8 mouse cellular contexts compared by ENCODE assay signal in genomic region chr4:126296617-126297101, GRCm38 (mm10). TPM values are rescaled to one million over a fixed set of nuclear protein-coding genes. Genes with fewer than 3 reads are reported as not detected.
DNase-seq lines count a peak whose midpoint lies in the region; ATAC-seq and TF ChIP-seq lines count a peak whose summit lies in the region.
"Had no signal": no experiment of that assay in that cellular context is flagged by ENCODE, and none has a peak within 500 bp of the region (broad histone marks: within the 10 kb centered on the region; RNA-seq: fewer than 3 reads in every experiment).

No protein-coding gene starts in this region.

- DNase-seq in MN1 (ENCODE audit: low spot score), result peak; percentile 56
- DNase-seq in brain, embryonic 14.5 days (ENCODE audit: low read depth), result peak; percentile 58
- peak; percentile 61 for DNase-seq in heart, postnatal 25 days (ENCODE audit: low spot score)
- DNase-seq in kidney, postnatal 4 days, result peak; percentile 82 to 88

- H3K4me1 ChIP-seq in forebrain, embryonic 13.5 days, result peaks cover 22% of the 10 kb centered on the region
- H3K4me1 ChIP-seq in small intestine, adult 2 months (ENCODE audit: control insufficient read depth, insufficient read depth, insufficient read length, low read length), result peaks cover 14% of the 10 kb centered on the region

- peaks cover 75% of the 10 kb centered on the region for H3K27me3 ChIP-seq in forebrain, embryonic 13.5 days
- peaks cover 16% of the 10 kb centered on the region for H3K27me3 ChIP-seq in small intestine, adult 2 months (ENCODE audit: control insufficient read depth, insufficient read depth, low read length)

- intact Hi-C loops in heart, postnatal 25 days (cut with DNase I), result no loop called here

- no peak for TF ChIP-seq CTCF in brain, embryonic 14.5 days (IDR thresholded peaks at IDR 0.05; ENCODE audit: borderline replicate concordance, extremely low read depth, insufficient read depth, insufficient read length)
- TF ChIP-seq CTCF in small intestine, adult 2 months (IDR thresholded peaks at IDR 0.05; ENCODE audit: extremely low read depth, insufficient read length, insufficient replicate concordance, low read depth, low read length), result no peak

- H3K4me2 ChIP-seq in forebrain, embryonic 13.5 days, result peak overlapping the region; percentile 66

- peak overlapping the region; percentile 60 for H3K9ac ChIP-seq in forebrain, embryonic 13.5 days

- no peak overlapping the region for H3K27ac ChIP-seq in forebrain, embryonic 13.5 days
- H3K27ac ChIP-seq in small intestine, adult 2 months (ENCODE audit: insufficient read depth, low read depth, low read length), result no peak overlapping the region

- H3K36me3 ChIP-seq in forebrain, embryonic 13.5 days (ENCODE audit: poor library complexity, severe bottlenecking), result no peaks in the 10 kb centered on the region
- H3K36me3 ChIP-seq in small intestine, adult 2 months (ENCODE audit: control insufficient read depth, insufficient read depth, low read length), result no peaks in the 10 kb centered on the region

- peak overlapping the region; percentile 33 for H3K4me3 ChIP-seq in forebrain, embryonic 13.5 days
- H3K4me3 ChIP-seq in small intestine, adult 2 months (ENCODE audit: low read depth, low read length), result peak overlapping the region; percentile 41
- H3K4me3 ChIP-seq: erythroblast, embryonic 14.5 days had no signal

- no peaks in the 10 kb centered on the region for H3K9me3 ChIP-seq in forebrain, embryonic 13.5 days (replicated peaks)

- under 1% methylated on average over 34 of the region's 34 CpGs for WGBS in forebrain, embryonic 13.5 days
- WGBS in small intestine, adult 2 months, result under 1% methylated on average over 34 of the region's 34 CpGs

- TF ChIP-seq POLR2A in brain, embryonic 14.5 days (IDR thresholded peaks at IDR 0.05; ENCODE audit: borderline replicate concordance, extremely low read depth, insufficient read depth, insufficient read length, poor library complexity, severe bottlenecking), result no peak
- TF ChIP-seq POLR2A in small intestine, adult 2 months (IDR thresholded peaks at IDR 0.05; ENCODE audit: low read depth, low read length), result no peak

- no peak for ATAC-seq in forebrain, embryonic 13.5 days
- ATAC-seq in megakaryocyte progenitor cell, adult 5-6 weeks (replicated peaks; ENCODE audit: poor library complexity), result peak; percentile 45

RNA-seq across cellular contexts. Expression of gene Col8a2, which starts 10.1 kb away (rescaled TPM):
- polyA plus RNA-seq in brain, embryonic 14.5 days (2012; rRNA removed), result 1.5 and 6.4 TPM in 2 replicates
- polyA plus RNA-seq in forebrain, embryonic 13.5 days (2015; fragmentation: Nextera tagmentation; extraction: Ambion mirVana), result 0.96 and 1.4 TPM in 2 replicates
- total RNA-seq in heart, postnatal 25 days (2021), result under 1 TPM; 0.75 to 0.81 TPM
- not detected in 2 replicates for total RNA-seq in megakaryocyte progenitor cell, adult 5-6 weeks (2015)
- not detected in 2 replicates for total RNA-seq in megakaryocyte progenitor cell, adult 5-6 weeks (2017)
- polyA plus RNA-seq in small intestine, adult 2 months (2012; rRNA removed), result 0.55 and 0.77 TPM in 2 replicates
- polyA plus RNA-seq: erythroblast, embryonic 14.5 days had no signal

RNA-seq across cellular contexts. Expression of gene Adprhl2, which starts 24.8 kb away (rescaled TPM):
- polyA plus RNA-seq in brain, embryonic 14.5 days (2012; rRNA removed), result 67.8 and 81.6 TPM in 2 replicates
- 70.9 and 81.6 TPM in 2 replicates for polyA plus RNA-seq in forebrain, embryonic 13.5 days (2015; fragmentation: Nextera tagmentation; extraction: Ambion mirVana)
- 10 to 100 TPM; 11.4 to 11.9 TPM for total RNA-seq in heart, postnatal 25 days (2021)
- total RNA-seq in megakaryocyte progenitor cell, adult 5-6 weeks (2015), result 6.6 and 9.3 TPM in 2 replicates
- total RNA-seq in megakaryocyte progenitor cell, adult 5-6 weeks (2017), result 27.9 and 34.4 TPM in 2 replicates
- polyA plus RNA-seq in small intestine, adult 2 months (2012; rRNA removed), result 25.3 and 33.9 TPM in 2 replicates

RNA-seq across cellular contexts. Expression of gene Tekt2, which starts 28.8 kb away (rescaled TPM):
- 14.8 and 21.6 TPM in 2 replicates for polyA plus RNA-seq in brain, embryonic 14.5 days (2012; rRNA removed)
- polyA plus RNA-seq in forebrain, embryonic 13.5 days (2015; fragmentation: Nextera tagmentation; extraction: Ambion mirVana), result 10.0 and 11.2 TPM in 2 replicates
- under 1 TPM; 0.28 to 0.44 TPM for total RNA-seq in heart, postnatal 25 days (2021)
- total RNA-seq in megakaryocyte progenitor cell, adult 5-6 weeks (2015), result not detected in 2 replicates
- total RNA-seq in megakaryocyte progenitor cell, adult 5-6 weeks (2017), result not detected in 2 replicates
- 0.38 and 1.0 TPM in 2 replicates for polyA plus RNA-seq in small intestine, adult 2 months (2012; rRNA removed)
- polyA plus RNA-seq: erythroblast, embryonic 14.5 days had no signal

RNA-seq across cellular contexts. Expression of gene Trappc3, which starts 34.5 kb away (rescaled TPM):
- polyA plus RNA-seq in brain, embryonic 14.5 days (2012; rRNA removed), result 123 and 136 TPM in 2 replicates
- polyA plus RNA-seq in forebrain, embryonic 13.5 days (2015; fragmentation: Nextera tagmentation; extraction: Ambion mirVana), result 141 and 143 TPM in 2 replicates
- total RNA-seq in heart, postnatal 25 days (2021), result 10 to 100 TPM; 43.2 to 47.1 TPM
- 33.5 and 38.5 TPM in 2 replicates for total RNA-seq in megakaryocyte progenitor cell, adult 5-6 weeks (2015)
- 54.6 and 61.8 TPM in 2 replicates for total RNA-seq in megakaryocyte progenitor cell, adult 5-6 weeks (2017)
- polyA plus RNA-seq in small intestine, adult 2 months (2012; rRNA removed), result 12.6 and 21.4 TPM in 2 replicates

RNA-seq across cellular contexts. Expression of gene Map7d1, which starts 40.5 kb away (rescaled TPM):
- 182 and 209 TPM in 2 replicates for polyA plus RNA-seq in brain, embryonic 14.5 days (2012; rRNA removed)
- 53.5 and 58.2 TPM in 2 replicates for polyA plus RNA-seq in forebrain, embryonic 13.5 days (2015; fragmentation: Nextera tagmentation; extraction: Ambion mirVana)
- 100 to 1,000 TPM; 255 to 285 TPM for total RNA-seq in heart, postnatal 25 days (2021)
- 18.8 and 21.1 TPM in 2 replicates for total RNA-seq in megakaryocyte progenitor cell, adult 5-6 weeks (2015)
- 35.8 and 39.6 TPM in 2 replicates for total RNA-seq in megakaryocyte progenitor cell, adult 5-6 weeks (2017)
- polyA plus RNA-seq in small intestine, adult 2 months (2012; rRNA removed), result 40.2 and 47.3 TPM in 2 replicates
